Mouse (Mus musculus): Measurements from ENCODE around the gene Olfr1474.
"Not testable (repeated sequence)": the region's sequence is repeated elsewhere in the genome, so short reads cannot be mapped to it uniquely, and the experiment has no call there.

Olfr1474 gene

GRCm38 (mm10) chr19:13469265-13469664 lies at the start of gene Olfr1474:
Gene Olfr1474, plus strand, starts transcription at chr19:13469565.
- DNase-seq: not testable (repeated sequence)

- not testable (repeated sequence) for DNase-seq
These were observed 26.3 kb upstream of the Olfr1474 start, which contains the start of gene Olfr1471 for GRCm38 (mm10) chr19:13443109-13443508. Gene Olfr1471, plus strand, starts transcription at chr19:13443409.

GRCm38 (mm10) chr19:13455986-13456385 lies 13.4 kb upstream of the Olfr1474 start, which contains the start of gene Olfr1472:
Gene Olfr1472, minus strand, starts transcription at chr19:13456086.
- no peak for DNase-seq

- DNase-seq: no peak
These were observed 10.7 kb downstream of the Olfr1474 start, which contains the start of gene Olfr1475 for GRCm38 (mm10) chr19:13480096-13480495. Gene Olfr1475, minus strand, starts transcription at chr19:13480196.

GRCm38 (mm10) chr19:13500246-13500645 lies 30.9 kb downstream of the Olfr1474 start, which contains the start of gene Olfr1477:
Gene Olfr1477, plus strand, starts transcription at chr19:13500546.
- no peak for DNase-seq

Measured in cerebellum, adult 11 months (tissue).